Mouse (Mus musculus) adrenal gland, postnatal 10 days (tissue): Measurements from ENCODE around the gene Rtca. TPM values are rescaled to one million over a fixed set of nuclear protein-coding genes. Genes with fewer than 3 reads are reported as not detected.

Source experiments
- DNase-seq: peaks from one replicate; pipeline ENCODE4 v3.0.0; 2021; ENCODE audit warnings: mixed read lengths
- long read RNA-seq, 2 experiments: library from polyadenylated mRNA; stranded (forward); transcript quantifications; one replicate each; pipeline ENCODE4 v2.0.0; 2021
- total RNA-seq, 2 experiments: library from RNA; stranded (reverse); gene quantifications; 2 replicates each; pipeline ENCODE4 v1.2.3; 2021

The Rtca gene
- 10 to 100 TPM; 35.4 to 37.2 TPM for total RNA-seq
- long read RNA-seq, experiment 1, transcript Rtca-201 (11 exons, 1,594 nt) = major isoform, 33 of 41 reads
- long read RNA-seq, experiment 1, partial matches to known transcripts = 2 of 41 reads
- long read RNA-seq, experiment 1, other reads (novel, unspliced or antisense) = 6 of 41 reads
- long read RNA-seq, experiment 2, transcript Rtca-201 (11 exons, 1,594 nt) = major isoform, 31 of 37 reads
- long read RNA-seq, experiment 2, partial matches to known transcripts = 0 of 37 reads
- long read RNA-seq, experiment 2, other reads (novel, unspliced or antisense) = 6 of 37 reads

GRCm38 (mm10) chr3:116507772-116508351 is at the start of gene Rtca:
TSS of gene Rtca (minus strand) at chr3:116508208.
- DNase-seq = peak; percentile 100

- DNase-seq = no peak
These were observed 43.4 kb upstream of the Rtca start for GRCm38 (mm10) chr3:116551362-116551761.

- DNase-seq = no peak
These were observed 39.4 kb upstream of the Rtca start for GRCm38 (mm10) chr3:116547430-116547829.

- DNase-seq = no peak
These were observed 34.5 kb upstream of the Rtca start for GRCm38 (mm10) chr3:116542532-116542931.

- no peak for DNase-seq
These were observed 34.1 kb upstream of the Rtca start for GRCm38 (mm10) chr3:116542070-116542469.

GRCm38 (mm10) chr3:116537200-116537573 is 29.2 kb upstream of the Rtca start:
- DNase-seq = no peak

GRCm38 (mm10) chr3:116536428-116537199 is 28.6 kb upstream of the Rtca start:
- DNase-seq = peak; percentile 30

- no peak for DNase-seq
These were observed 22.8 kb upstream of the Rtca start for GRCm38 (mm10) chr3:116530826-116531225.

GRCm38 (mm10) chr3:116529741-116530140 is 21.7 kb upstream of the Rtca start:
- DNase-seq = no peak

GRCm38 (mm10) chr3:116520141-116520761 is 12.2 kb upstream of the Rtca start:
- peak; percentile 51 for DNase-seq

GRCm38 (mm10) chr3:116512904-116513716 is 5.1 kb upstream of the Rtca start, which contains the start of gene Dbt:
TSS of gene Dbt (plus strand) at chr3:116513070.
- DNase-seq = peak; percentile 90

- no peak for DNase-seq
These were observed 4.3 kb upstream of the Rtca start for GRCm38 (mm10) chr3:116512151-116512903.

- no peak for DNase-seq
These were observed 12.3 kb downstream of the Rtca start for GRCm38 (mm10) chr3:116495671-116496070.

GRCm38 (mm10) chr3:116493658-116494057 is 14.3 kb downstream of the Rtca start:
- DNase-seq = no peak

GRCm38 (mm10) chr3:116491923-116492454 is 16.0 kb downstream of the Rtca start:
- no peak for DNase-seq

GRCm38 (mm10) chr3:116490920-116491319 is 17.1 kb downstream of the Rtca start:
- DNase-seq = no peak

- no peak for DNase-seq
These were observed 24.7 kb downstream of the Rtca start for GRCm38 (mm10) chr3:116483271-116483670.

GRCm38 (mm10) chr3:116482724-116483123 is 25.3 kb downstream of the Rtca start:
- no peak for DNase-seq

GRCm38 (mm10) chr3:116480937-116481336 is 27.1 kb downstream of the Rtca start:
- no peak for DNase-seq

GRCm38 (mm10) chr3:116480119-116480518 is 27.9 kb downstream of the Rtca start:
- no peak for DNase-seq

GRCm38 (mm10) chr3:116477351-116477750 is 30.7 kb downstream of the Rtca start:
- no peak for DNase-seq
